Mouse (Mus musculus) CH12.LX (cell line): ENCODE data around the gene Samd4b. TPM values are rescaled to one million over a fixed set of nuclear protein-coding genes. Genes with fewer than 3 reads are reported as not detected.
"Not testable (repeated sequence)": the region's sequence is repeated elsewhere in the genome, so short reads cannot be mapped to it uniquely, and the experiment has no call there.

Experiments
- DNase-seq: peaks from one replicate; pipeline ENCODE4 v3.0.0-alpha.2; 2013; ENCODE audit errors: extremely low read depth
- H3K27ac ChIP-seq: 2 replicates; pipeline ENCODE4 v1.5.1; 2012; ENCODE audit warnings: low read depth, mild to moderate bottlenecking, control low read depth, moderate library complexity; ENCODE audit not compliant: insufficient read depth
- H3K27me3 ChIP-seq: replicated peaks from 2 replicates; pipeline ENCODE3; 2012; ENCODE audit warnings: inconsistent platforms
- H3K36me3 ChIP-seq, 2 experiments: replicated peaks in 1 of 2; 2 replicates each; pipeline versions ENCODE3 to v1.6.1; 2012; ENCODE audit warnings: inconsistent platforms in 1 of 2, low read length in 1 of 2, mild to moderate bottlenecking in 1 of 2, mixed read lengths in 1 of 2, moderate library complexity in 1 of 2; ENCODE audit not compliant: control insufficient read depth in 1 of 2, insufficient read depth in 1 of 2
- H3K4me1 ChIP-seq, 2 experiments: 2 replicates each; pipeline ENCODE4 v1.6.1; 2012; ENCODE audit warnings: inconsistent platforms in 1 of 2, moderate library complexity in 1 of 2; ENCODE audit not compliant: insufficient read depth in 2 of 2, control insufficient read depth in 1 of 2
- H3K4me2 ChIP-seq: 2 replicates; pipeline ENCODE4 v1.6.1; 2012; ENCODE audit warnings: low read depth, mild to moderate bottlenecking, control low read depth; ENCODE audit not compliant: poor library complexity, insufficient read depth, severe bottlenecking
- H3K4me3 ChIP-seq, 3 experiments: fragments of 150-350 bp in 1 of 3; sonication (generic) in 1 of 3; replicated peaks in 1 of 3; 2 replicates each; pipeline versions ENCODE3 to v1.5.1; 2011 to 2012; ENCODE audit warnings: low read depth in 2 of 3, low read length in 2 of 3, mild to moderate bottlenecking in 2 of 3, moderate library complexity in 2 of 3, control low read depth in 1 of 3, improper control_type of control experiment in 1 of 3, inconsistent platforms in 1 of 3, mixed read lengths in 1 of 3; ENCODE audit not compliant: poor library complexity in 1 of 3
- H3K79me2 ChIP-seq: replicated peaks from 2 replicates; pipeline ENCODE4 v1.6.1; 2012; ENCODE audit warnings: mild to moderate bottlenecking, moderate library complexity; ENCODE audit not compliant: control insufficient read depth, poor library complexity, insufficient read depth, severe bottlenecking; ENCODE audit errors: extremely low read depth
- H3K9ac ChIP-seq: 2 replicates; pipeline ENCODE4 v1.6.1; 2012; ENCODE audit warnings: low read depth, mild to moderate bottlenecking, control low read depth, moderate library complexity; ENCODE audit not compliant: insufficient read depth
- H3K9me3 ChIP-seq: replicated peaks from 2 replicates; pipeline ENCODE3; 2012; ENCODE audit warnings: low read length, inconsistent platforms, mixed read lengths
- CHD1 ChIP-seq: IDR thresholded peaks from 2 replicates; pipeline ENCODE4 v1.6.1; 2012; ENCODE audit warnings: low read depth, low read length, improper control_type of control experiment, inconsistent platforms
- CHD2 ChIP-seq: IDR thresholded peaks from 2 replicates; pipeline ENCODE4 v1.6.1; 2011; ENCODE audit warnings: low read length, improper control_type of control experiment
- CTCF ChIP-seq, 2 experiments: IDR thresholded peaks in 1 of 2; conservative IDR thresholded peaks in 1 of 2; 2 replicates each; pipeline ENCODE4 v1.5.1; 2011 to 2012; ENCODE audit warnings: low read depth in 2 of 2, low read length in 2 of 2, improper control_type of control experiment in 1 of 2, inconsistent platforms in 1 of 2, mild to moderate bottlenecking in 1 of 2, moderate library complexity in 1 of 2
- ELF1 ChIP-seq: IDR thresholded peaks from 2 replicates; pipeline ENCODE4 v1.6.1; 2014; ENCODE audit warnings: low read depth, mild to moderate bottlenecking, inconsistent platforms, low read length, improper control_type of control experiment
- EP300 ChIP-seq: IDR thresholded peaks from 2 replicates; pipeline ENCODE4 v1.6.1; 2011; ENCODE audit warnings: low read length, improper control_type of control experiment
- ETS1 ChIP-seq: conservative IDR thresholded peaks from 2 replicates; pipeline ENCODE4 v1.6.1; 2012; ENCODE audit warnings: low read depth, mild to moderate bottlenecking, inconsistent platforms, low read length, improper control_type of control experiment, moderate library complexity
- GABPA ChIP-seq: IDR thresholded peaks from 2 replicates; pipeline ENCODE4 v1.6.1; 2012; ENCODE audit warnings: low read depth, low read length, improper control_type of control experiment, inconsistent platforms; ENCODE audit not compliant: insufficient replicate concordance
- IRF4 ChIP-seq: IDR thresholded peaks from 2 replicates; pipeline ENCODE4 v1.6.1; 2014; ENCODE audit warnings: low read depth, mild to moderate bottlenecking, inconsistent platforms, low read length, improper control_type of control experiment
- JUN ChIP-seq: IDR thresholded peaks from 2 replicates; pipeline ENCODE4 v1.6.1; 2011; ENCODE audit warnings: low read depth, mild to moderate bottlenecking, low read length, improper control_type of control experiment, moderate library complexity; ENCODE audit not compliant: insufficient read depth
- MAZ ChIP-seq: IDR thresholded peaks from 2 replicates; pipeline ENCODE4 v1.6.1; 2012; ENCODE audit warnings: low read depth, mild to moderate bottlenecking, inconsistent platforms, low read length, improper control_type of control experiment, moderate library complexity
- MXI1 ChIP-seq: IDR thresholded peaks from 2 replicates; pipeline ENCODE4 v1.6.1; 2011; ENCODE audit warnings: mild to moderate bottlenecking, low read depth, low read length, improper control_type of control experiment
- MYC ChIP-seq: IDR thresholded peaks from 2 replicates; pipeline ENCODE4 v1.6.1; 2011; ENCODE audit warnings: low read depth, mild to moderate bottlenecking, improper control_type of control experiment, low read length
- NELFE ChIP-seq: IDR thresholded peaks from 2 replicates; pipeline ENCODE4 v1.6.1; 2011; ENCODE audit warnings: low read depth, low read length, improper control_type of control experiment
- PAX5 ChIP-seq: IDR thresholded peaks from 2 replicates; pipeline ENCODE4 v1.6.1; 2012; ENCODE audit warnings: low read length, inconsistent platforms, mixed read lengths
- POLR2AphosphoS2 ChIP-seq: IDR thresholded peaks from 2 replicates; pipeline ENCODE4 v1.6.1; 2011; ENCODE audit warnings: low read depth, low read length, improper control_type of control experiment
- RAD21 ChIP-seq: IDR thresholded peaks from 2 replicates; pipeline ENCODE4 v1.6.1; 2011; ENCODE audit warnings: low read depth, mild to moderate bottlenecking, low read length, improper control_type of control experiment, moderate library complexity
- RCOR1 ChIP-seq: conservative IDR thresholded peaks from 2 replicates; pipeline ENCODE4 v1.6.1; 2012; ENCODE audit warnings: low read depth, mild to moderate bottlenecking, inconsistent platforms, low read length, improper control_type of control experiment
- SIN3A ChIP-seq: IDR thresholded peaks from 2 replicates; pipeline ENCODE4 v1.6.1; 2012; ENCODE audit warnings: low read length, improper control_type of control experiment, inconsistent platforms
- USF1 ChIP-seq: IDR thresholded peaks from 2 replicates; pipeline ENCODE4 v1.6.1; 2014; ENCODE audit warnings: low read depth, mild to moderate bottlenecking, inconsistent platforms, low read length, improper control_type of control experiment
- ZC3H11A ChIP-seq: IDR thresholded peaks from 2 replicates; pipeline ENCODE4 v1.6.1; 2012; ENCODE audit warnings: low read depth, mild to moderate bottlenecking, inconsistent platforms, low read length, improper control_type of control experiment
- dilution Hi-C: fragments of 300-500 bp; cut with MboI; formaldehyde crosslinking; loops from 2 replicates; pipeline ENCODE4 v1.14.3; 2020; ENCODE audit warnings: low sequenced_read_pairs; ENCODE audit not compliant: extremely low pct_unique_long_range_greater_than_20kb, extremely low pct_ligation_motif_present
- in situ Hi-C: fragments of 300-500 bp; cut with MboI; formaldehyde crosslinking; loops from 3 replicates; pipeline ENCODE4 v1.14.3; 2019; ENCODE audit warnings: low sequenced_read_pairs, low pct_ligation_motif_present, low pct_unique_long_range_greater_than_20kb, mixed read lengths
- polyA plus RNA-seq: library from polyadenylated mRNA; unstranded; fragments of >175 nt; gene quantifications from 2 replicates; pipeline ENCODE4 v1.2.1, GENCODE M21; 2012; ENCODE audit warnings: low read depth; ENCODE audit not compliant: insufficient read length
- total RNA-seq, 2 experiments: library from RNA; depleted of rRNA; stranded (reverse); fragments of 300-350 nt in 1 of 2; fragments of >200 nt in 1 of 2; gene quantifications; 2 replicates each; pipeline ENCODE4 v1.2.3; 2012 to 2014

Samd4b gene
- total and polyA plus RNA-seq, 3 experiments: 3.7 to 24.6 (median 10.0) TPM

DNA sequence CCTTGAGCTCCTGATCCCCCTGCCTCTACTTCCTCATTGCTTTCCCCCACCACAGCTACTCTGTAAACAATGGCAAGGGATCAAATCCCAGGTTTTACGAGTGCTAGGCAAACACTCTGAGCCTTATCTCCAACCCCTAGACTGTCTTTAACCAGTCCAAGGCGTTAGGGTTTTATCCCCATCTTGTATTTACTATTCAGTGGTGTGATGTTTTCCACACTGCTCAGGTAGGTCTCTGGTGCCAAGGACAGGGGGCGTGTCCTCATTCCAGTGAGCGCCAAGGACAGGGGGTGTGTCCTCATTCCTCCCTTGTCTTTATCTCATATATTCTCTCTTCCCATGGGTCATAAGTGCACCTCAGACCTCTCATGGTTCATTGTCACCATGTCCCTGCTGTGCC, 57.4 kb downstream of the Samd4b start, which contains the start of gene Sycn:
Sycn (plus strand) TSS at position 360 of the 400 bp plus-strand sequence.
- no peak for DNase-seq
- Histone ChIP-seq H3K27ac (no peak within 1 kb of the TSS), H3K9me3 (peaks cover 14% of the 10 kb centered on the region), H3K36me3 (no peaks in the 10 kb centered on the region), H3K4me2 (no peak within 1 kb of the TSS), H3K4me1 (peaks cover 0 to 4% of the 10 kb centered on the region in 2 experiments; a peak in 1 of 4 replicates), H3K4me3 (no peak within 1 kb of the TSS), H3K27me3 (peaks cover 3% of the 10 kb centered on the region), H3K79me2 (no peaks in the 10 kb centered on the region), H3K9ac (no peak within 1 kb of the TSS)
- dilution Hi-C loops: no loop called here
- no peak for TF ChIP-seq ZC3H11A
- TF ChIP-seq RAD21: no peak
- no peak for TF ChIP-seq JUN
- no peak for TF ChIP-seq CHD2
- in situ Hi-C loops: no loop called here

GRCm38 (mm10) chr7:28538886-28539285, 59.1 kb downstream of the Samd4b start:
- H3K27me3 ChIP-seq, DNase-seq, H3K9ac ChIP-seq, dilution Hi-C loops, H3K27ac ChIP-seq, H3K4me1 ChIP-seq, H3K36me3 ChIP-seq, H3K79me2 ChIP-seq, H3K4me3 ChIP-seq, H3K4me2 ChIP-seq, in situ Hi-C loops: not testable (repeated sequence)
- H3K9me3 ChIP-seq: peaks cover 14% of the 10 kb centered on the region

- in situ Hi-C loops (loop anchor here (5.0 kb wide), 2 partner anchors 35 to 95 kb away; partner anchors contain the start of gene Gmfg), dilution Hi-C loops (no loop called here)
- Histone ChIP-seq H3K4me2 (no peak overlapping the region), H3K79me2 (no peaks in the 10 kb centered on the region), H3K4me3 (no peak overlapping the region), H3K9me3 (no peaks in the 10 kb centered on the region), H3K4me1 (peaks cover 4 to 26% of the 10 kb centered on the region in 2 experiments), H3K9ac (no peak overlapping the region), H3K27ac (no peak overlapping the region), H3K36me3 (no peaks in the 10 kb centered on the region), H3K27me3 (peaks cover 8% of the 10 kb centered on the region)
- TF ChIP-seq RCOR1: no peak
- no peak for TF ChIP-seq CTCF (conservative IDR thresholded peaks at IDR 0.05 in 1 of 2, IDR thresholded peaks at IDR 0.05 in 1 of 2; ENCODE audit: low read depth in 2 of 2, low read length in 2 of 2)
- TF ChIP-seq MXI1: no peak
- TF ChIP-seq EP300: no peak
- TF ChIP-seq ETS1: no peak
- TF ChIP-seq SIN3A: no peak
- TF ChIP-seq CHD1: no peak
- TF ChIP-seq PAX5: no peak
- TF ChIP-seq ZC3H11A: no peak
- no peak for TF ChIP-seq IRF4
- no peak for TF ChIP-seq GABPA
- TF ChIP-seq USF1: no peak
- TF ChIP-seq NELFE: no peak
- no peak for TF ChIP-seq POLR2AphosphoS2
- TF ChIP-seq MYC: no peak
- TF ChIP-seq ELF1: no peak
- TF ChIP-seq MAZ: no peak
- no peak for DNase-seq
Measured at GRCm38 (mm10) chr7:28532005-28532404, 65.9 kb downstream of the Samd4b start.
